15 mouse cellular contexts compared by ENCODE assay signal in genomic region chr11:67515912-67516305, GRCm38 (mm10).
A peak's percentile ranks its signal among the peaks of the same experiment; 100 is the strongest.
DNase-seq lines count a peak whose midpoint lies in the region; ATAC-seq and TF ChIP-seq lines count a peak whose summit lies in the region.
"Had no signal": no experiment of that assay in that cellular context is flagged by ENCODE, and none has a peak within 500 bp of the region (broad histone marks: within the 10 kb centered on the region; RNA-seq: fewer than 3 reads in every experiment).

No protein-coding gene starts in this region.

- no peaks in the 10 kb centered on the region; the same call in 1 of the 2 replicates for H3K9me3 ChIP-seq in lung, embryonic 15.5 days
- no peaks in the 10 kb centered on the region for H3K9me3 ChIP-seq in stomach, embryonic 16.5 days (replicated peaks; ENCODE audit: control insufficient read depth, low read length)
- H3K9me3 ChIP-seq: forebrain, embryonic 13.5 days had no signal

- no peaks in the 10 kb centered on the region for H3K36me3 ChIP-seq in kidney, adult 2 months (ENCODE audit: control insufficient read depth, insufficient read depth, low read length)
- H3K36me3 ChIP-seq in lung, embryonic 15.5 days: no peaks in the 10 kb centered on the region
- H3K36me3 ChIP-seq in stomach, embryonic 16.5 days (ENCODE audit: control insufficient read depth, insufficient read depth, low read length): no peaks in the 10 kb centered on the region
- H3K36me3 ChIP-seq: G1E had no signal

- no peak for TF ChIP-seq POLR2A in kidney, adult 2 months (IDR thresholded peaks at IDR 0.05; ENCODE audit: low read depth, low read length)
- no peak for TF ChIP-seq POLR2A in embryonic fibroblast, embryonic 13.5 days (IDR thresholded peaks at IDR 0.05; ENCODE audit: low read depth, low read length)

- no peak for TF ChIP-seq CTCF in kidney, adult 2 months (conservative IDR thresholded peaks at IDR 0.05; ENCODE audit: insufficient read depth, insufficient read length, low read depth, low read length)
- no peak for TF ChIP-seq CTCF in embryonic fibroblast, embryonic 13.5 days (IDR thresholded peaks at IDR 0.05; ENCODE audit: borderline replicate concordance, insufficient read depth, low read length)

- no peak overlapping the region for H3K9ac ChIP-seq in lung, embryonic 15.5 days
- H3K9ac ChIP-seq in stomach, embryonic 16.5 days (ENCODE audit: low read length): 0 out of 2 replicates have a peak overlapping the region, but pooled peaks have one; percentile 13
- H3K9ac ChIP-seq: forebrain, embryonic 13.5 days; liver, embryonic 14.5 days had no signal

- H3K4me3 ChIP-seq in kidney, adult 2 months (ENCODE audit: insufficient read depth, low read depth, low read length): no peak overlapping the region
- no peak overlapping the region for H3K4me3 ChIP-seq in lung, embryonic 15.5 days
- no peak overlapping the region for H3K4me3 ChIP-seq in embryonic fibroblast, embryonic 13.5 days (ENCODE audit: insufficient read depth, low read length)
- H3K4me3 ChIP-seq in stomach, embryonic 16.5 days (replicated peaks; ENCODE audit: low read length): no peak overlapping the region
- H3K4me3 ChIP-seq: forebrain, embryonic 13.5 days had no signal

- peak; percentile 77 for DNase-seq in kidney, adult 2 months
- DNase-seq in kidney, adult 18-20 months: no peak
- DNase-seq in lung, postnatal 36 days: no peak
- no peak for DNase-seq in layer of hippocampus, adult 9-10 months (ENCODE audit: low spot score)
- DNase-seq: cerebellum, postnatal 10 days; retina, postnatal 1 day; right cerebral cortex, postnatal 4 days had no signal

- 48% methylated on average over 3 of the region's 3 CpGs for WGBS in kidney, adult 2 months
- 47% methylated on average over 3 of the region's 3 CpGs for WGBS in lung, embryonic 15.5 days
- WGBS in stomach, embryonic 16.5 days: 48% methylated on average over 3 of the region's 3 CpGs

- ATAC-seq in lung, embryonic 15.5 days (ENCODE audit: borderline replicate concordance, extremely low read depth, low FRiP score, low TSS enrichment): no peak
- ATAC-seq in stomach, embryonic 16.5 days (ENCODE audit: insufficient read depth, low FRiP score): no peak
- ATAC-seq: forebrain, embryonic 13.5 days; hindbrain, postnatal 0 days; midbrain, embryonic 16.5 days had no signal

- peak overlapping the region; percentile 27 for H3K27ac ChIP-seq in kidney, adult 2 months (ENCODE audit: insufficient read depth, low read depth, low read length)
- peak overlapping the region; percentile 8 for H3K27ac ChIP-seq in lung, embryonic 15.5 days
- peak overlapping the region; percentile 80 for H3K27ac ChIP-seq in embryonic fibroblast, embryonic 13.5 days (ENCODE audit: insufficient read depth, low read length)
- H3K27ac ChIP-seq in stomach, embryonic 16.5 days (ENCODE audit: low read length): peak overlapping the region; percentile 74
- H3K27ac ChIP-seq: forebrain, embryonic 13.5 days; liver, embryonic 14.5 days had no signal

- H3K27me3 ChIP-seq in kidney, adult 2 months (replicated peaks; ENCODE audit: control insufficient read depth, insufficient read depth, low read length): no peaks in the 10 kb centered on the region
- H3K27me3 ChIP-seq in lung, embryonic 15.5 days: no peaks in the 10 kb centered on the region
- no peaks in the 10 kb centered on the region for H3K27me3 ChIP-seq in stomach, embryonic 16.5 days (ENCODE audit: control insufficient read depth, insufficient read depth, low read length)
- H3K27me3 ChIP-seq: forebrain, embryonic 13.5 days had no signal

- peaks cover 5% of the 10 kb centered on the region for H3K4me1 ChIP-seq in kidney, adult 2 months (ENCODE audit: control insufficient read depth, insufficient read depth, low read length)
- H3K4me1 ChIP-seq in lung, embryonic 15.5 days: peaks cover 19% of the 10 kb centered on the region
- H3K4me1 ChIP-seq in embryonic fibroblast, embryonic 13.5 days (ENCODE audit: control insufficient read depth, insufficient read depth, low read length): peaks cover 10% of the 10 kb centered on the region
- peaks cover 23% of the 10 kb centered on the region for H3K4me1 ChIP-seq in stomach, embryonic 16.5 days (ENCODE audit: control insufficient read depth, insufficient read depth, low read length)
- H3K4me1 ChIP-seq: forebrain, embryonic 13.5 days had no signal

- no peak overlapping the region for H3K4me2 ChIP-seq in lung, embryonic 15.5 days
- no peak overlapping the region for H3K4me2 ChIP-seq in stomach, embryonic 16.5 days (ENCODE audit: low read depth, low read length)
- H3K4me2 ChIP-seq: forebrain, embryonic 13.5 days had no signal

Comparison
In these comparisons a context has a peak if more than half of its experiments do, and no peak if none do; other contexts are left out.
1. H3K27ac ChIP-seq: peak in every context shown above with its lines; median percentile 80 in embryonic fibroblast, embryonic 13.5 days; 74 in stomach, embryonic 16.5 days; 27 in kidney, adult 2 months; 8 in lung, embryonic 15.5 days.